Mouse (Mus musculus): Measurements from ENCODE around the gene Slc2a3. TPM values are rescaled to one million over a fixed set of nuclear protein-coding genes. Genes with fewer than 3 reads are reported as not detected.
A peak's percentile ranks its signal among the peaks of the same experiment; 100 is the strongest.

Slc2a3 gene
- polyA plus RNA-seq, 1 experiment, result 12.8 TPM

GRCm38 (mm10) chr6:122758732-122759131, 42.7 kb downstream of the Slc2a3 start:
- Histone ChIP-seq H3K4me3 (ENCODE audit: control insufficient read depth, insufficient read depth, low read length) (no peak overlapping the region), H3K36me3 (ENCODE audit: control insufficient read depth, insufficient read depth, low read length) (no peaks in the 10 kb centered on the region), H3K27me3 (ENCODE audit: control insufficient read depth, insufficient read depth, low read length) (no peaks in the 10 kb centered on the region), H3K4me1 (replicated peaks; ENCODE audit: control insufficient read depth, insufficient read depth, low read length) (peaks cover 16% of the 10 kb centered on the region), H3K27ac (ENCODE audit: control insufficient read depth, insufficient read depth, low read length) (no peak overlapping the region)
- WGBS, result 50% methylated on average over 5 of the region's 5 CpGs
- TF ChIP-seq POLR2A (IDR thresholded peaks at IDR 0.05; ENCODE audit: control insufficient read depth, extremely low read depth, insufficient read depth, low read length, poor library complexity) (no peak), CTCF (IDR thresholded peaks at IDR 0.05; ENCODE audit: borderline replicate concordance, control insufficient read depth, extremely low read depth, insufficient read depth, low read length, poor library complexity) (no peak)
- no peak for DNase-seq

GRCm38 (mm10) chr6:122755913-122756312, 45.5 kb downstream of the Slc2a3 start:
- peak; percentile 9 for DNase-seq
- Histone ChIP-seq H3K27ac (ENCODE audit: control insufficient read depth, insufficient read depth, low read length) (peak overlapping the region; percentile 47; the same call in 1 of the 2 replicates), H3K36me3 (ENCODE audit: control insufficient read depth, insufficient read depth, low read length) (no peaks in the 10 kb centered on the region), H3K27me3 (ENCODE audit: control insufficient read depth, insufficient read depth, low read length) (no peaks in the 10 kb centered on the region), H3K4me1 (replicated peaks; ENCODE audit: control insufficient read depth, insufficient read depth, low read length) (peaks cover 9% of the 10 kb centered on the region), H3K4me3 (ENCODE audit: control insufficient read depth, insufficient read depth, low read length) (no peak overlapping the region)
- TF ChIP-seq CTCF (IDR thresholded peaks at IDR 0.05; ENCODE audit: borderline replicate concordance, control insufficient read depth, extremely low read depth, insufficient read depth, low read length, poor library complexity), result no peak
- no peak for TF ChIP-seq POLR2A (IDR thresholded peaks at IDR 0.05; ENCODE audit: control insufficient read depth, extremely low read depth, insufficient read depth, low read length, poor library complexity)
- WGBS, result 11% methylated on average over 2 of the region's 2 CpGs

GRCm38 (mm10) chr6:122750579-122750978, 50.9 kb downstream of the Slc2a3 start:
- Histone ChIP-seq H3K27me3 (ENCODE audit: control insufficient read depth, insufficient read depth, low read length) (no peaks in the 10 kb centered on the region), H3K36me3 (ENCODE audit: control insufficient read depth, insufficient read depth, low read length) (no peaks in the 10 kb centered on the region), H3K4me3 (ENCODE audit: control insufficient read depth, insufficient read depth, low read length) (no peak overlapping the region), H3K4me1 (replicated peaks; ENCODE audit: control insufficient read depth, insufficient read depth, low read length) (no peaks in the 10 kb centered on the region; the same call in 1 of the 2 replicates), H3K27ac (ENCODE audit: control insufficient read depth, insufficient read depth, low read length) (no peak overlapping the region)
- TF ChIP-seq CTCF (IDR thresholded peaks at IDR 0.05; ENCODE audit: borderline replicate concordance, control insufficient read depth, extremely low read depth, insufficient read depth, low read length, poor library complexity), result no peak
- TF ChIP-seq POLR2A (IDR thresholded peaks at IDR 0.05; ENCODE audit: control insufficient read depth, extremely low read depth, insufficient read depth, low read length, poor library complexity), result no peak
- WGBS, result 94% methylated on average over 6 of the region's 6 CpGs
- no peak for DNase-seq

- WGBS, result 92% methylated on average over 10 of the region's 10 CpGs
Observed at GRCm38 (mm10) chr6:122744505-122745249, 56.8 kb downstream of the Slc2a3 start.

GRCm38 (mm10) chr6:122743353-122743752, 58.1 kb downstream of the Slc2a3 start:
- Histone ChIP-seq H3K27me3 (ENCODE audit: control insufficient read depth, insufficient read depth, low read length) (no peaks in the 10 kb centered on the region), H3K36me3 (ENCODE audit: control insufficient read depth, insufficient read depth, low read length) (no peaks in the 10 kb centered on the region), H3K4me1 (replicated peaks; ENCODE audit: control insufficient read depth, insufficient read depth, low read length) (peaks cover 25% of the 10 kb centered on the region), H3K27ac (ENCODE audit: control insufficient read depth, insufficient read depth, low read length) (no peak overlapping the region), H3K4me3 (ENCODE audit: control insufficient read depth, insufficient read depth, low read length) (no peak overlapping the region)
- WGBS, result 51% methylated on average over 11 of the region's 11 CpGs
- TF ChIP-seq CTCF (IDR thresholded peaks at IDR 0.05; ENCODE audit: borderline replicate concordance, control insufficient read depth, extremely low read depth, insufficient read depth, low read length, poor library complexity), result 0 out of 2 replicates have a peak, but pooled peaks have one; percentile 26
- TF ChIP-seq POLR2A (IDR thresholded peaks at IDR 0.05; ENCODE audit: control insufficient read depth, extremely low read depth, insufficient read depth, low read length, poor library complexity), result no peak
- peak; percentile 14 for DNase-seq

More at GRCm38 (mm10) chr6:122744505-122745249, 56.8 kb downstream of the Slc2a3 start:
- Histone ChIP-seq H3K4me1 (replicated peaks; ENCODE audit: control insufficient read depth, insufficient read depth, low read length) (peaks cover 25% of the 10 kb centered on the region), H3K36me3 (ENCODE audit: control insufficient read depth, insufficient read depth, low read length) (no peaks in the 10 kb centered on the region), H3K27ac (ENCODE audit: control insufficient read depth, insufficient read depth, low read length) (no peak overlapping the region), H3K4me3 (ENCODE audit: control insufficient read depth, insufficient read depth, low read length) (no peak overlapping the region), H3K27me3 (ENCODE audit: control insufficient read depth, insufficient read depth, low read length) (no peaks in the 10 kb centered on the region)
- DNase-seq, result no peak
- TF ChIP-seq POLR2A (IDR thresholded peaks at IDR 0.05; ENCODE audit: control insufficient read depth, extremely low read depth, insufficient read depth, low read length, poor library complexity), result no peak
- TF ChIP-seq CTCF (IDR thresholded peaks at IDR 0.05; ENCODE audit: borderline replicate concordance, control insufficient read depth, extremely low read depth, insufficient read depth, low read length, poor library complexity), result no peak

DNA sequence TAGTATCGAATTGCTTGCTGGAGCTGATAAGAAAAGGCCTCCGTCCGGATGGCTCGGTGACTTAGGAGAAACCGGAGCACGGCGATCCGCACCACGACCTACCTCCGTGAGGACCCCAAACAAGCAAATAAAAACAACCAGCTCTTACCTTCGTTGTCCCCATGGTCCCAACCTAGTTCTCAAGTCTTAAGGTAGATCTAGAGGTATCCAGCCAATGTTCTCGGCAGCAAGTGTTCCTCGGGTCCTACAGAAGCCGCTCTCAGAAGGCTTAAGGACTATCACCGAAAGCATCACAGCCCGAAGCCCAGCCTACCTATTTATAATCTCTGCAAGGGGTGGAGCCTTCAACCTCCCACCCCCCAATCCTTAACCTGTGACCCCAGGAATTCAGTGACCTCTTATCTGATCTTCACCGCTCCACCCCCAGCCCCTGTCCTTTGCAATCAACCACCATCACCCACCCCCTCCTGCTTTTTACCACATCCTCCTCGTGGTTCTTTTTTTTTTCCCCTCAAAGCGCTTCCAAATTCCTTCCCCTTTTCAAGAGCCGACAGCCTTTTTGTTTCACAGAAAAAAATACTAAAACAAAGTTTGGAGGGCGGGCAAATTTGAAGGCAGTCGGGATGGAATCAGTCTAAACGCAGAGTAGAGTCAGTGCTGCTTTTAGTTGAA, 59.1 kb downstream of the Slc2a3 start:
- TF ChIP-seq CTCF (IDR thresholded peaks at IDR 0.05; ENCODE audit: borderline replicate concordance, control insufficient read depth, extremely low read depth, insufficient read depth, low read length, poor library complexity), result no peak
- TF ChIP-seq POLR2A (IDR thresholded peaks at IDR 0.05; ENCODE audit: control insufficient read depth, extremely low read depth, insufficient read depth, low read length, poor library complexity), result no peak
- no peak overlapping the region; the same call in 1 of the 2 replicates for H3K27ac ChIP-seq (ENCODE audit: control insufficient read depth, insufficient read depth, low read length)
- H3K4me1 ChIP-seq (replicated peaks; ENCODE audit: control insufficient read depth, insufficient read depth, low read length), result peaks cover 25% of the 10 kb centered on the region
- under 1% methylated on average over 23 of the region's 23 CpGs for WGBS
- H3K36me3 ChIP-seq (ENCODE audit: control insufficient read depth, insufficient read depth, low read length), result no peaks in the 10 kb centered on the region
- no peaks in the 10 kb centered on the region for H3K27me3 ChIP-seq (ENCODE audit: control insufficient read depth, insufficient read depth, low read length)
- peak; percentile 39 for DNase-seq
- H3K4me3 ChIP-seq (ENCODE audit: control insufficient read depth, insufficient read depth, low read length), result peak overlapping the region; percentile 45

Data from thymus, adult 2 months (tissue).